Mouse (Mus musculus) midbrain, postnatal 0 days (tissue): ENCODE measurements at regions not wholly inside any gene's neighbourhood (a gene's known extent, or its start where the extent isn't known, plus 50 kb on each side); places are given as distances from the start of the nearest gene placed in this dataset.

ENCODE experiments used
- ATAC-seq: fragments of 200-750 bp; cut with Nextera tagmentation; 2 replicates; pipeline ENCODE4 v1.8.0; 2017; ENCODE audit warnings: moderate number of reproducible peaks, mild to moderate bottlenecking, moderate TSS enrichment, moderate library complexity; ENCODE audit not compliant: low FRiP score
- DNase-seq: peaks from one replicate; pipeline ENCODE4 v3.0.0-alpha.2; 2015; ENCODE audit warnings: low spot score
- H3K27ac ChIP-seq: fragments of 300-500 bp; sonication (generic); 2 replicates; pipeline ENCODE4 v1.5.1; 2014; ENCODE audit warnings: low read depth, mild to moderate bottlenecking, low read length, mixed read lengths
- H3K27me3 ChIP-seq: fragments of 300-500 bp; sonication (generic); 2 replicates; pipeline ENCODE4 v1.6.1; 2014; ENCODE audit warnings: low read length, control low read depth, mixed read lengths; ENCODE audit not compliant: insufficient read depth
- H3K36me3 ChIP-seq: fragments of 300-500 bp; sonication (generic); 2 replicates; pipeline ENCODE4 v1.6.1; 2014; ENCODE audit warnings: low read length, control low read depth, mixed read lengths; ENCODE audit not compliant: insufficient read depth
- H3K4me1 ChIP-seq: fragments of 300-500 bp; sonication (generic); 2 replicates; pipeline ENCODE4 v1.6.1; 2014; ENCODE audit warnings: mild to moderate bottlenecking, control low read depth, antibody characterized with exemption, low read length, mixed read lengths; ENCODE audit not compliant: insufficient read depth
- H3K4me2 ChIP-seq: fragments of 300-500 bp; sonication (generic); 2 replicates; pipeline ENCODE4 v1.6.1; 2014; ENCODE audit warnings: low read depth, mild to moderate bottlenecking, low read length, mixed read lengths; ENCODE audit not compliant: poor library complexity, severe bottlenecking
- H3K4me3 ChIP-seq: fragments of 300-500 bp; sonication (generic); 2 replicates; pipeline ENCODE4 v1.5.1; 2014; ENCODE audit warnings: low read depth, mild to moderate bottlenecking, low read length, moderate library complexity
- H3K9ac ChIP-seq: fragments of 300-500 bp; sonication (generic); replicated peaks from 2 replicates; pipeline ENCODE4 v1.6.1; 2014; ENCODE audit warnings: mild to moderate bottlenecking, low read length, moderate library complexity, mixed read lengths; ENCODE audit not compliant: poor library complexity, severe bottlenecking
- H3K9me3 ChIP-seq: fragments of 300-500 bp; sonication (generic); 2 replicates; pipeline ENCODE4 v1.6.1; 2016; ENCODE audit warnings: low read length, control low read depth
- CTCF ChIP-seq: IDR thresholded peaks from 2 replicates; pipeline ENCODE4 v1.5.1; 2016; ENCODE audit warnings: antibody characterized with exemption, mild to moderate bottlenecking
- WGBS: fragments of 180-500 bp; shearing (Covaris S2); extraction: QIAGEN DNeasy Blood & Tissue Kit; methylation state at CpG from one replicate; pipeline ENCODE4 v1.1.7; 2014; 5-methylcytosine and 5-hydroxymethylcytosine counted together

GRCm38 (mm10) chr1:47961860-47962259 lies 1069.2 kb upstream of the Slc39a10 start:
- 90% methylated on average over 1 of the region's 1 CpGs for whole genome bisulfite sequencing

GRCm38 (mm10) chr1:47940688-47941087 lies 1048.0 kb upstream of the Slc39a10 start:
- Histone ChIP-seq H3K4me1 (no peaks in the 10 kb centered on the region), H3K9me3 (no peaks in the 10 kb centered on the region), H3K36me3 (no peaks in the 10 kb centered on the region), H3K27me3 (no peaks in the 10 kb centered on the region), H3K4me3 (no peak overlapping the region), H3K27ac (no peak overlapping the region), H3K9ac (no peak overlapping the region), H3K4me2 (no peak overlapping the region)
- ATAC-seq, result no peak
- DNase-seq, result no peak
- no peak for TF ChIP-seq CTCF

More at GRCm38 (mm10) chr1:47961860-47962259, 1069.2 kb upstream of the Slc39a10 start:
- Histone ChIP-seq H3K36me3 (no peaks in the 10 kb centered on the region), H3K27ac (no peak overlapping the region), H3K9me3 (no peaks in the 10 kb centered on the region), H3K27me3 (no peaks in the 10 kb centered on the region), H3K4me1 (no peaks in the 10 kb centered on the region), H3K4me2 (no peak overlapping the region), H3K4me3 (no peak overlapping the region), H3K9ac (no peak overlapping the region)
- DNase-seq (peak; percentile 62), ATAC-seq (no peak)
- no peak for TF ChIP-seq CTCF

DNA sequence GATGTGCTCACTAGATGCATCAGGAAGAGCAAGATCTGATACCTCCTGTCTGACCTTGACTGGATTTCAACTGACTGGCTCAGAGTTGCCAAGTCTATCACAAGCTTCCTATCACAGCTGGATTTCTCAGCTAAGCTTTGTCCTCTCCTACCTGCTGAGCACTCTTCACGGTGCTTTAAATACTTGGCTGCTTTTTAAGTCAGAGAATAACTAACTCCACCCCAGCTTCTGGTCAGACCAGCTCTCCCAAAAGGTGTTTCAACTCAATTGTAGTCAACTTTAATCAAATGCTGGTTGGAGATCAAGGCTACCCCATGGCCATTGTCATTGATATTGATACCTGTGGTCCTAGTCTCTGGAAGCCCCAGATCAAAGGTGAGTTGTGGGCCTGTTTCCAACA lies 1021.5 kb upstream of the Slc39a10 start:
- no peak for DNase-seq
- no peak overlapping the region for H3K9ac ChIP-seq
- no peak overlapping the region for H3K4me2 ChIP-seq
- TF ChIP-seq CTCF, result no peak
- no peaks in the 10 kb centered on the region for H3K4me1 ChIP-seq
- no peaks in the 10 kb centered on the region for H3K9me3 ChIP-seq
- no peak for ATAC-seq
- no peaks in the 10 kb centered on the region for H3K27me3 ChIP-seq
- WGBS, result 16% methylated on average over 1 of the region's 1 CpGs
- no peaks in the 10 kb centered on the region for H3K36me3 ChIP-seq
- H3K27ac ChIP-seq, result no peak overlapping the region
- H3K4me3 ChIP-seq, result no peak overlapping the region
